In genomic region chr1:134205296-134206018, GRCm38 (mm10) we compare ENCODE assay signal across 9 mouse cellular contexts. TPM values are rescaled to one million over a fixed set of nuclear protein-coding genes. Genes with fewer than 3 reads are reported as not detected.
DNase-seq lines count a peak whose midpoint lies in the region; ATAC-seq lines count a peak whose summit lies in the region.
"Had no signal": no experiment of that assay in that cellular context is flagged by ENCODE, and none has a peak within 500 bp of the region (broad histone marks: within the 10 kb centered on the region; RNA-seq: fewer than 3 reads in every experiment).

No protein-coding gene starts in this region.

- H3K27ac ChIP-seq in hindbrain, embryonic 15.5 days (replicated peaks): 0 out of 2 replicates have a peak overlapping the region, but pooled peaks have one; percentile 26
- no peak overlapping the region for H3K27ac ChIP-seq in hindbrain, embryonic 14.5 days
- H3K27ac ChIP-seq in liver, embryonic 16.5 days (ENCODE audit: low read length): no peak overlapping the region

- ATAC-seq in hindbrain, embryonic 15.5 days (ENCODE audit: low FRiP score, low read depth): no peak; the same call in 1 of the 2 replicates
- no peak for ATAC-seq in hindbrain, embryonic 14.5 days (ENCODE audit: low FRiP score)
- ATAC-seq in liver, embryonic 16.5 days (ENCODE audit: low read depth): peak; percentile 39

- H3K27me3 ChIP-seq in hindbrain, embryonic 15.5 days: no peaks in the 10 kb centered on the region
- no peaks in the 10 kb centered on the region for H3K27me3 ChIP-seq in hindbrain, embryonic 14.5 days (ENCODE audit: control insufficient read depth, insufficient read depth, low read length)
- no peaks in the 10 kb centered on the region for H3K27me3 ChIP-seq in liver, embryonic 16.5 days (ENCODE audit: control insufficient read depth, insufficient read depth, low read depth, low read length)

- H3K9ac ChIP-seq in hindbrain, embryonic 15.5 days: no peak overlapping the region
- H3K9ac ChIP-seq in hindbrain, embryonic 14.5 days: no peak overlapping the region
- H3K9ac ChIP-seq in liver, embryonic 16.5 days (ENCODE audit: low read depth, low read length): no peak overlapping the region

- H3K36me3 ChIP-seq in hindbrain, embryonic 15.5 days: 0 out of 2 replicates have a peak, but pooled peaks cover 3% of the 10 kb centered on the region
- H3K36me3 ChIP-seq in hindbrain, embryonic 14.5 days (replicated peaks; ENCODE audit: control insufficient read depth, insufficient read depth): no peaks in the 10 kb centered on the region
- H3K36me3 ChIP-seq in liver, embryonic 16.5 days (ENCODE audit: control insufficient read depth, insufficient read depth): no peaks in the 10 kb centered on the region

- 52% methylated on average over 9 of the region's 9 CpGs for WGBS in hindbrain, embryonic 15.5 days
- 58% methylated on average over 9 of the region's 9 CpGs for WGBS in hindbrain, embryonic 14.5 days
- WGBS in liver, embryonic 16.5 days (ENCODE audit: insufficient replicate concordance): 10% methylated on average over 9 of the region's 9 CpGs

- no peaks in the 10 kb centered on the region; the same call in 1 of the 2 replicates for H3K9me3 ChIP-seq in hindbrain, embryonic 15.5 days
- no peaks in the 10 kb centered on the region for H3K9me3 ChIP-seq in hindbrain, embryonic 14.5 days (ENCODE audit: control insufficient read depth, low read length)
- H3K9me3 ChIP-seq in liver, embryonic 16.5 days (replicated peaks; ENCODE audit: control insufficient read depth, low read length): no peaks in the 10 kb centered on the region

- no peak overlapping the region for H3K4me3 ChIP-seq in hindbrain, embryonic 15.5 days
- H3K4me3 ChIP-seq in hindbrain, embryonic 14.5 days (replicated peaks; ENCODE audit: low read length): no peak overlapping the region
- no peak overlapping the region for H3K4me3 ChIP-seq in liver, embryonic 16.5 days (ENCODE audit: low read depth, low read length)

- H3K4me2 ChIP-seq in hindbrain, embryonic 15.5 days: no peak overlapping the region
- H3K4me2 ChIP-seq in hindbrain, embryonic 14.5 days (replicated peaks): no peak overlapping the region
- H3K4me2 ChIP-seq in liver, embryonic 16.5 days (ENCODE audit: low read depth, low read length): no peak overlapping the region

- no peak for DNase-seq in hindbrain, embryonic 14.5 days (ENCODE audit: low spot score)
- DNase-seq in cerebellum, adult 11 months: peak; percentile 75
- DNase-seq in heart, adult 9 months (ENCODE audit: low spot score in 2 of 2): peak; percentile 35 to 43
- DNase-seq in c-Kit-positive CD71-positive TER-119-positive erythroid progenitor cells, embryonic 14.5 days (ENCODE audit: low spot score): no peak
- DNase-seq in thymus, postnatal 14 days: no peak
- DNase-seq: embryo, embryonic 11 days; thymus, postnatal 4 days had no signal

- peaks cover 13% of the 10 kb centered on the region for H3K4me1 ChIP-seq in hindbrain, embryonic 15.5 days (replicated peaks)
- H3K4me1 ChIP-seq in hindbrain, embryonic 14.5 days (replicated peaks; ENCODE audit: control insufficient read depth, insufficient read depth, low read length): no peaks in the 10 kb centered on the region
- H3K4me1 ChIP-seq in liver, embryonic 16.5 days (ENCODE audit: control insufficient read depth, low read depth, low read length): peaks cover 11% of the 10 kb centered on the region

RNA-seq across cellular contexts. Expression of gene Mybph, which starts 12.2 kb away (rescaled TPM):
- polyA plus RNA-seq in hindbrain, embryonic 15.5 days (2015; fragmentation: Nextera tagmentation; extraction: Ambion mirVana): 0.12 and 0.29 TPM in 2 replicates
- polyA plus RNA-seq in hindbrain, embryonic 14.5 days (2014; fragmentation: Nextera tagmentation; extraction: Ambion mirVana): 0.27 TPM in 1 of 2 replicates, not detected in the other
- polyA plus RNA-seq in liver, embryonic 16.5 days (2015; fragmentation: Nextera tagmentation; extraction: Ambion mirVana): 0.55 and 1.7 TPM in 2 replicates

RNA-seq across cellular contexts. Expression of gene Chil1, which starts 23.5 kb away (rescaled TPM):
- 1.4 and 2.4 TPM in 2 replicates for polyA plus RNA-seq in hindbrain, embryonic 15.5 days (2015; fragmentation: Nextera tagmentation; extraction: Ambion mirVana)
- 2.5 and 3.6 TPM in 2 replicates for polyA plus RNA-seq in hindbrain, embryonic 14.5 days (2014; fragmentation: Nextera tagmentation; extraction: Ambion mirVana)
- polyA plus RNA-seq in liver, embryonic 16.5 days (2015; fragmentation: Nextera tagmentation; extraction: Ambion mirVana): 16.1 and 19.9 TPM in 2 replicates

RNA-seq across cellular contexts. Expression of gene Adora1, which starts 29.8 kb away (rescaled TPM):
- 22.5 and 26.0 TPM in 2 replicates for polyA plus RNA-seq in hindbrain, embryonic 15.5 days (2015; fragmentation: Nextera tagmentation; extraction: Ambion mirVana)
- 13.0 and 14.9 TPM in 2 replicates for polyA plus RNA-seq in hindbrain, embryonic 14.5 days (2014; fragmentation: Nextera tagmentation; extraction: Ambion mirVana)
- polyA plus RNA-seq in liver, embryonic 16.5 days (2015; fragmentation: Nextera tagmentation; extraction: Ambion mirVana): 2.3 and 3.6 TPM in 2 replicates

Comparison
In these comparisons a context has a peak if more than half of its experiments do, and no peak if none do; other contexts are left out.
1. DNase-seq: peak in cerebellum, adult 11 months (single experiment) and heart, adult 9 months (2 of 2); none in hindbrain, embryonic 14.5 days (single experiment), c-Kit-positive CD71-positive TER-119-positive erythroid progenitor cells, embryonic 14.5 days (single experiment) and thymus, postnatal 14 days (single experiment).